Mouse (Mus musculus): ENCODE measurements around the gene Tex22. TPM values are rescaled to one million over a fixed set of nuclear protein-coding genes. Genes with fewer than 3 reads are reported as not detected.
A peak's percentile ranks its signal among the peaks of the same experiment; 100 is the strongest.

Tex22 gene
- polyA plus RNA-seq (2011; ENCODE audit: insufficient read depth, insufficient read length, low read depth, missing spikeins), result not detected in 2 replicates

- Histone ChIP-seq H3K27me3 (ENCODE audit: control insufficient read depth, insufficient read depth, low read length, poor library complexity, severe bottlenecking) (no peaks in the 10 kb centered on the region), H3K4me3 (ENCODE audit: low read depth, low read length) (peak within 1 kb of the TSS; percentile 85), H3K9ac (ENCODE audit: low read depth, poor library complexity, severe bottlenecking) (peak within 1 kb of the TSS; percentile 74), H3K4me1 (ENCODE audit: control insufficient read depth, insufficient read depth, low read length) (peaks cover 8% of the 10 kb centered on the region), H3K36me3 (ENCODE audit: control insufficient read depth, insufficient read depth, low read length, poor library complexity, severe bottlenecking) (no peaks in the 10 kb centered on the region), H3K27ac (ENCODE audit: insufficient read depth, low read length) (peak within 1 kb of the TSS; percentile 51), H3K9me3 (replicated peaks; ENCODE audit: control insufficient read depth, insufficient read depth, low read length, poor library complexity, severe bottlenecking) (no peaks in the 10 kb centered on the region)
- TF ChIP-seq EP300 (IDR thresholded peaks at IDR 0.05; ENCODE audit: insufficient read depth, low read depth, low read length), result no peak
- no peak for TF ChIP-seq CTCF (IDR thresholded peaks at IDR 0.05; ENCODE audit: low read depth, low read length)
- TF ChIP-seq POLR2A (IDR thresholded peaks at IDR 0.05; ENCODE audit: insufficient read depth, low read length), result no peak
Observed at GRCm38 (mm10) chr12:113074329-113075062, at the start of gene Tex22. Gene Tex22, plus strand, starts transcription at chr12:113074502.

- H3K4me3 ChIP-seq (ENCODE audit: low read depth, low read length), result no peak overlapping the region
- H3K9ac ChIP-seq (ENCODE audit: low read depth, poor library complexity, severe bottlenecking), result no peak overlapping the region
- no peaks in the 10 kb centered on the region for H3K4me1 ChIP-seq (ENCODE audit: control insufficient read depth, insufficient read depth, low read length)
- TF ChIP-seq EP300 (IDR thresholded peaks at IDR 0.05; ENCODE audit: insufficient read depth, low read depth, low read length), result no peak
- no peak for TF ChIP-seq POLR2A (IDR thresholded peaks at IDR 0.05; ENCODE audit: insufficient read depth, low read length)
- H3K36me3 ChIP-seq (ENCODE audit: control insufficient read depth, insufficient read depth, low read length, poor library complexity, severe bottlenecking), result no peaks in the 10 kb centered on the region
- H3K27ac ChIP-seq (ENCODE audit: insufficient read depth, low read length), result no peak overlapping the region
- H3K9me3 ChIP-seq (replicated peaks; ENCODE audit: control insufficient read depth, insufficient read depth, low read length, poor library complexity, severe bottlenecking), result no peaks in the 10 kb centered on the region
- H3K27me3 ChIP-seq (ENCODE audit: control insufficient read depth, insufficient read depth, low read length, poor library complexity, severe bottlenecking), result no peaks in the 10 kb centered on the region
Observed at GRCm38 (mm10) chr12:113026557-113026956, 47.7 kb upstream of the Tex22 start.

- no peak for TF ChIP-seq POLR2A (IDR thresholded peaks at IDR 0.05; ENCODE audit: insufficient read depth, low read length)
- TF ChIP-seq EP300 (IDR thresholded peaks at IDR 0.05; ENCODE audit: insufficient read depth, low read depth, low read length), result no peak
- TF ChIP-seq CTCF (IDR thresholded peaks at IDR 0.05; ENCODE audit: low read depth, low read length), result no peak
- H3K4me3 ChIP-seq (ENCODE audit: low read depth, low read length), result no peak overlapping the region
- H3K36me3 ChIP-seq (ENCODE audit: control insufficient read depth, insufficient read depth, low read length, poor library complexity, severe bottlenecking), result no peaks in the 10 kb centered on the region
- no peaks in the 10 kb centered on the region for H3K9me3 ChIP-seq (replicated peaks; ENCODE audit: control insufficient read depth, insufficient read depth, low read length, poor library complexity, severe bottlenecking)
- H3K9ac ChIP-seq (ENCODE audit: low read depth, poor library complexity, severe bottlenecking), result no peak overlapping the region
- H3K27me3 ChIP-seq (ENCODE audit: control insufficient read depth, insufficient read depth, low read length, poor library complexity, severe bottlenecking), result no peaks in the 10 kb centered on the region
- H3K4me1 ChIP-seq (ENCODE audit: control insufficient read depth, insufficient read depth, low read length), result no peaks in the 10 kb centered on the region
- H3K27ac ChIP-seq (ENCODE audit: insufficient read depth, low read length), result no peak overlapping the region
Observed at GRCm38 (mm10) chr12:113027495-113027894, 46.8 kb upstream of the Tex22 start.

GRCm38 (mm10) chr12:113028067-113028466 lies 46.2 kb upstream of the Tex22 start:
- Histone ChIP-seq H3K4me3 (ENCODE audit: low read depth, low read length) (no peak overlapping the region), H3K36me3 (ENCODE audit: control insufficient read depth, insufficient read depth, low read length, poor library complexity, severe bottlenecking) (no peaks in the 10 kb centered on the region), H3K4me1 (ENCODE audit: control insufficient read depth, insufficient read depth, low read length) (no peaks in the 10 kb centered on the region), H3K27me3 (ENCODE audit: control insufficient read depth, insufficient read depth, low read length, poor library complexity, severe bottlenecking) (no peaks in the 10 kb centered on the region), H3K27ac (ENCODE audit: insufficient read depth, low read length) (no peak overlapping the region), H3K9ac (ENCODE audit: low read depth, poor library complexity, severe bottlenecking) (no peak overlapping the region), H3K9me3 (replicated peaks; ENCODE audit: control insufficient read depth, insufficient read depth, low read length, poor library complexity, severe bottlenecking) (no peaks in the 10 kb centered on the region)
- TF ChIP-seq CTCF (IDR thresholded peaks at IDR 0.05; ENCODE audit: low read depth, low read length) (no peak), EP300 (IDR thresholded peaks at IDR 0.05; ENCODE audit: insufficient read depth, low read depth, low read length) (no peak), POLR2A (IDR thresholded peaks at IDR 0.05; ENCODE audit: insufficient read depth, low read length) (no peak)

- Histone ChIP-seq H3K4me1 (ENCODE audit: control insufficient read depth, insufficient read depth, low read length) (no peaks in the 10 kb centered on the region), H3K9me3 (replicated peaks; ENCODE audit: control insufficient read depth, insufficient read depth, low read length, poor library complexity, severe bottlenecking) (no peaks in the 10 kb centered on the region), H3K27me3 (ENCODE audit: control insufficient read depth, insufficient read depth, low read length, poor library complexity, severe bottlenecking) (no peaks in the 10 kb centered on the region), H3K36me3 (ENCODE audit: control insufficient read depth, insufficient read depth, low read length, poor library complexity, severe bottlenecking) (no peaks in the 10 kb centered on the region), H3K9ac (ENCODE audit: low read depth, poor library complexity, severe bottlenecking) (no peak overlapping the region), H3K4me3 (ENCODE audit: low read depth, low read length) (no peak overlapping the region), H3K27ac (ENCODE audit: insufficient read depth, low read length) (no peak overlapping the region)
- no peak for TF ChIP-seq POLR2A (IDR thresholded peaks at IDR 0.05; ENCODE audit: insufficient read depth, low read length)
- TF ChIP-seq CTCF (IDR thresholded peaks at IDR 0.05; ENCODE audit: low read depth, low read length), result no peak
- TF ChIP-seq EP300 (IDR thresholded peaks at IDR 0.05; ENCODE audit: insufficient read depth, low read depth, low read length), result no peak
Observed at GRCm38 (mm10) chr12:113028898-113029297, 45.4 kb upstream of the Tex22 start.

- Histone ChIP-seq H3K27ac (ENCODE audit: insufficient read depth, low read length) (no peak overlapping the region), H3K4me1 (ENCODE audit: control insufficient read depth, insufficient read depth, low read length) (no peaks in the 10 kb centered on the region), H3K36me3 (ENCODE audit: control insufficient read depth, insufficient read depth, low read length, poor library complexity, severe bottlenecking) (no peaks in the 10 kb centered on the region), H3K9ac (ENCODE audit: low read depth, poor library complexity, severe bottlenecking) (no peak overlapping the region), H3K9me3 (replicated peaks; ENCODE audit: control insufficient read depth, insufficient read depth, low read length, poor library complexity, severe bottlenecking) (no peaks in the 10 kb centered on the region), H3K4me3 (ENCODE audit: low read depth, low read length) (no peak overlapping the region), H3K27me3 (ENCODE audit: control insufficient read depth, insufficient read depth, low read length, poor library complexity, severe bottlenecking) (no peaks in the 10 kb centered on the region)
- TF ChIP-seq POLR2A (IDR thresholded peaks at IDR 0.05; ENCODE audit: insufficient read depth, low read length) (no peak), CTCF (IDR thresholded peaks at IDR 0.05; ENCODE audit: low read depth, low read length) (no peak), EP300 (IDR thresholded peaks at IDR 0.05; ENCODE audit: insufficient read depth, low read depth, low read length) (no peak)
Observed at GRCm38 (mm10) chr12:113030046-113030445, 44.3 kb upstream of the Tex22 start.
